Mouse (Mus musculus) thymus, adult 2 months (tissue): ENCODE results near the gene Marc2.

Source experiments
- CTCF ChIP-seq: fragments of 200-500 bp; IDR thresholded peaks from 2 replicates; pipeline ENCODE4 v1.5.1; 2012; ENCODE audit warnings: mild to moderate bottlenecking, control low read depth, low read length, moderate library complexity, borderline replicate concordance; ENCODE audit not compliant: control insufficient read depth, poor library complexity, insufficient read depth; ENCODE audit errors: extremely low read depth
- POLR2A ChIP-seq: fragments of 200-500 bp; IDR thresholded peaks from 2 replicates; pipeline ENCODE4 v1.6.1; 2012; ENCODE audit warnings: mild to moderate bottlenecking, low read length, control low read depth, moderate library complexity; ENCODE audit not compliant: control insufficient read depth, poor library complexity, insufficient read depth; ENCODE audit errors: extremely low read depth

- no peak for TF ChIP-seq CTCF
- TF ChIP-seq POLR2A: no peak
Observed at GRCm38 (mm10) chr1:184782161-184782513, 64.1 kb downstream of the Marc2 start.
